Mouse (Mus musculus): ENCODE measurements around the gene Olfr1199.

The Olfr1199 gene

DNA sequence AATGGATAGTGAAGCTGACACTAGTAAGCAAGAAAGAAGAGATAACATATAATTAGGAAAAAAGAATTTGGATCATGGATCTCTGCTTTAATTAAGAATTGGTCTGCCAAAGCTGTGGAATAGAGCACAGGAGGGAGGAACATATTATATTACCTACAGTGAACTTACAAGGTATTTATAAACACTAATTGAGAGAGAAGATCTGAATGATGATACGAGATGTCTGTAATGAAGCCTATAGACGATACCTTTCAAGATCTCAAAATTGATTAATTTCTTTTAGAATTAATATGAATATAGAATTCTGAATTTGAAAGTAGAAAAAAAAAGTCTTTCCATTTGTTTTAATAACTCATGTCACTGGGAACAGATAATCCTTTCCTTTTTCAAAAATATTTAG lies at the start of gene Olfr1199:
Gene Olfr1199 (minus strand): TSS at position 101 of the 400 bp plus-strand sequence.
- DNase-seq: no peak

DNA sequence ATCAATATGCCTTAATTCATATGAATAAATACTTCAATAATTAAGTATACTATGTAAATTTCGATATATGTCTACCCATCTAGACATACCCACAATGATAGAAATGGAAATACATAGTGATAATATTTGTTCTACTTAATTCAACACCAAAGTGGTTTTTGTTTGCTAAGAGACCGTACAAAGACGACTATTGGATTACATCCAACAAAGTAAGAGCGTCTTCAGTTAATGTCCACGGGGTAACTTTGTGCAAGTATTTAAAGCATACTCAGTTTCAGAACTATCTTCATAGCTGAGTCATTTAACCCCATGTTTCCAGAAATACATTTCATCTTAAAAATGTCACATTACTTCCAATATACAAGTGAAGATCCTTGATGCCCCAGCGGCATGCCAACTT lies 32.5 kb upstream of the Olfr1199 start, which contains the start of gene Olfr1201:
Gene Olfr1201 (plus strand): TSS at position 301 of the 400 bp plus-strand sequence.
- no peak for DNase-seq

DNA sequence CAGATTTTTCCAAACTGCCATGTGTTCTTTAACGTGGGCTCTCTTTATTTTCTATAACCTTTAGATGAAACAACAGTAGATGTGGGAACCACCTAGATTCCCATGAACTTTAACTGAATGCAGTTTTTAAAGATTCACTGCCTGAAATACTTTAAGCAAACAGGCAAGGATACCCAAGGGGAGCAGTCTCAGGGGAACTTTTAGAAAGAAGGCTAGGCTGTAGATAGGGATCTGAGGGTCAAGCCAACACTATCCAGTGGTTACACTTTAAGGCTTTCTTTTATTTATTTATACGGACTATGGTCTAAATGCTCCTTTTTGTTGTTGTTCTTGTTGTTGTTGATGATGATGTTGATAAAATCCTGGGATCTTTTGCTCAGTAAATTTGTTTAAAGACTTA lies 10.1 kb upstream of the Olfr1199 start, which contains the start of gene Olfr1200:
Gene Olfr1200 (minus strand): TSS at position 101 of the 400 bp plus-strand sequence.
- DNase-seq: no peak

DNA sequence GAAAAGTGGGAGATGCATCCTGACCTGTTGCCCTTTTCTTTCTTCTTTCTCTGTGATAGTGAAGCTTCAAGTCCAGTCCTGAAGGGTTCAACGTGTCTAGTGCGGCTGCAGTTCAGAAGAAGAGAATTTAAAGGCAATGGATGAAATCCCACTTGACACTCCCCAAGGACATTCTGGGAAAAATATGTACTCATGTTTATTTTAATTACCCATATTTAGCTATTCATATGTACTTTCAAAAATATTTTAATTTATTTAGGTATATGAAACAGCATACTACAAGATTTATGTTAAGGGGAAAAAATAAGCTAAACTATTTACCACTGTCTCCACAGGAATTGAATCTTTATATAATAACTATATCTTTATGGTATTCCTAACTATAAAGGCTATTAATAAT lies 9.0 kb downstream of the Olfr1199 start, which contains the start of gene Olfr1198:
Gene Olfr1198 (minus strand): TSS at position 101 of the 400 bp plus-strand sequence.
- DNase-seq: no peak

DNA sequence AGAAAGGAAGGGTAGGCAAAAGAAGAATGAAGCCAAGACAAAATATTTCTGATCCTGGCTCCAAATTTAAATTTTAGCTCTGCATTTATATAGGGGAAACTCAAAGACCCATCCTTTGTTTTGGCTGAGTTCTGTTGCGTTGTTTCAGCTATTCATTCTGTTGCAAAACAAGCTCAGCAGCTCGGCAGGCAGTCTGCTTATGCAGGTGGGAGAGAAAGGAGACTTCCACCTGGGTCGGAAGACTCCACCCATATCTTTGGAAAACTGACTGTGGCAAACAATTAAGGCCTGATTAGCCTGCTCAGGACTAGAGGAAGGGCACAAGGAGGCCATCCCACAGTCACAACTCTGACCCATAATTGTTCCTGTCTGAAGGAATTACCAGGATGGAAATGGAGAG lies 16.9 kb downstream of the Olfr1199 start:
- DNase-seq: no peak

DNA sequence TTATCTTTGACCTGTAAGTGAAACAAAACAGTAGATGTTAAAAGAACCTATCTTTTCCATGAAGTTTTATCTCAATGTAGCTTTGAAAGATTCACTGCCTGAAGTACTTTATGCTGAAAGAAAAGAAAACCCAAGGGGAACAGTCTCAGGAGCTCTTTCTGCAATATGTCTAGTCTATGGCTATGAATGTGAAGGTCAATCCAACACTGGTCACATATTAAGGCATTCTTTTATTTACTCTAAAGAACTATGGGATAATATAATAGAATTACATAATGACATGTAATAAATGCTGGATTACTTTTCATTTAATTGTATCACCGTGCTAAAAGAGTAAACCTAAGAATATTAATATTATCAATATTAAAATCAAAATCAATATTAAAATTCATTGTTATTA lies 28.0 kb downstream of the Olfr1199 start, which contains the start of gene Olfr1197:
Gene Olfr1197 (minus strand): TSS at position 101 of the 400 bp plus-strand sequence.
- DNase-seq: no peak

DNA sequence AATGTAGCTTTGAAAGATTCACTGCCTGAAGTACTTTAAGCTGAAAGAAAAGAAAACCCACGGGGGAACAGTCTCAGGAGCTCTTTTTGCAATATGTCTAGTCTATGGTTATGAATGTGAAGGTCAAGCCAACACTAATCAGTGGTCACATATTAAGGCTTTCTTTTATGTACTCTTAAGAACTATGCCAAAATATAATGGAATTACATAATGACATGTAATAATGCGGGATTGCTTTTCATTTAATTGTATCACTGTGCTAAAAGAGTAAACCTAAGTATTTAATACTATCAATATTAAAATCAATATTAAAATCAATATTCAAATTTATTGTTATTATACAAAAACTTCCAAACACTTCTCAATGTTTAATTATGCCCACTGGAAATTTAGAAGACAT lies 55.8 kb downstream of the Olfr1199 start, which contains the start of gene Olfr1196:
Gene Olfr1196 (minus strand): TSS at position 101 of the 400 bp plus-strand sequence.
- DNase-seq: no peak

All from spleen, adult 18-20 months (tissue).